Comparison of ENCODE assay signal across 8 mouse cellular contexts in the genomic region with DNA sequence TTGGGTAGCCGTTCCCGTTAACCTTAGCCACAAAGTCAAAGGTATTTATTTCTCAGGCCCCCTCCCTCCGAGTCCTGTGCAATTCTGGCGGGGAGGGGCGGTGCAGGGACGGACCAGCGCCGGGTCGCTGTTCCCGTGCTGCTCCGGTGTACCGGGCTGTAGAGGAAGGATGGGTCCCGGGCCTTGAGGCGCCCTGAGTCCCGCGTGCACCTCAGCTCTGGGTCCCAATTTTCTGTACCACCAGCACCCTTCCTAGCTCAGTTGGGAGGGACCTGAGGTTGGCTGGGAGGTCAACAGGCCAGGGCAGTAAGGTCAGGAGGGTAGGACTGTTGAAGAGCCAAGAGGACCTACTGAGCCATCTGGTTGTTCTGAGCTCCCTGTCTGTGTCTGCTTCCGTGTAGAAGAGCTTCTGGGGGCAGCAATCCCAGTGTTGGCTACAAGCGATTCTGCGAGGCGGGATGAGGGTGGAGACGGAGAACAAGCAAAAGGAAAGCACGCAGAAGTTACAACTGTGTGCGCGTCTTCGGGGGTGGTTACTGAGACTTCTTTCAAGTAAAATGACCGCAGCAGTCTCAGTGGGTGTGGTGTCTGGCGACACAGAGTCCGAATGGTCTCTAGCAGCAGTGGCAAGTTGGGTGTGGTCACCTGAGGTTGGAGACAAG. TPM values are rescaled to one million over a fixed set of nuclear protein-coding genes. Genes with fewer than 3 reads are reported as not detected.
A peak's percentile ranks its signal among the peaks of the same experiment; 100 is the strongest.
DNase-seq lines count a peak whose midpoint lies in the region; ATAC-seq and TF ChIP-seq lines count a peak whose summit lies in the region.

No protein-coding gene starts in this region.

- WGBS in heart, postnatal 0 days: 2% methylated on average over 28 of the region's 28 CpGs
- WGBS in small intestine, adult 2 months: 0% methylated on average over 28 of the region's 28 CpGs

- peaks cover 10% of the 10 kb centered on the region for H3K4me1 ChIP-seq in testis, adult 2 months (ENCODE audit: control insufficient read depth, insufficient read depth, low read length)
- peaks cover 7% of the 10 kb centered on the region for H3K4me1 ChIP-seq in heart, postnatal 0 days (ENCODE audit: control insufficient read depth, insufficient read depth)
- peaks cover 6% of the 10 kb centered on the region for H3K4me1 ChIP-seq in small intestine, adult 2 months (ENCODE audit: control insufficient read depth, insufficient read depth, insufficient read length, low read length)

- TF ChIP-seq EP300 in heart, postnatal 0 days (IDR thresholded peaks at IDR 0.05; ENCODE audit: low read depth): no peak

- H3K4me2 ChIP-seq in heart, postnatal 0 days (ENCODE audit: low read depth, low read length): peak overlapping the region; percentile 80

- no peaks in the 10 kb centered on the region for H3K36me3 ChIP-seq in testis, adult 2 months (ENCODE audit: control insufficient read depth, insufficient read depth, low read length)
- peaks cover 28% of the 10 kb centered on the region for H3K36me3 ChIP-seq in heart, postnatal 0 days (replicated peaks; ENCODE audit: control insufficient read depth, insufficient read depth, low read length)
- peaks cover 5% of the 10 kb centered on the region for H3K36me3 ChIP-seq in small intestine, adult 2 months (ENCODE audit: control insufficient read depth, insufficient read depth, low read length)

- no peak for TF ChIP-seq CTCF in testis, adult 2 months (IDR thresholded peaks at IDR 0.05; ENCODE audit: control insufficient read depth, insufficient read depth, insufficient replicate concordance, low read depth, low read length)
- TF ChIP-seq CTCF in heart, postnatal 0 days (IDR thresholded peaks at IDR 0.05; ENCODE audit: low read depth): no peak
- TF ChIP-seq CTCF in small intestine, adult 2 months (IDR thresholded peaks at IDR 0.05; ENCODE audit: extremely low read depth, insufficient read length, insufficient replicate concordance, low read depth, low read length): no peak

- no peaks in the 10 kb centered on the region for H3K27me3 ChIP-seq in testis, adult 2 months (ENCODE audit: control insufficient read depth, insufficient read depth, low read length)
- H3K27me3 ChIP-seq in heart, postnatal 0 days (ENCODE audit: control insufficient read depth, insufficient read depth, low read length): no peaks in the 10 kb centered on the region
- no peaks in the 10 kb centered on the region for H3K27me3 ChIP-seq in small intestine, adult 2 months (ENCODE audit: control insufficient read depth, insufficient read depth, low read length)

- H3K4me3 ChIP-seq in testis, adult 2 months (ENCODE audit: control insufficient read depth, low read depth, low read length): peak overlapping the region; percentile 77
- H3K4me3 ChIP-seq in heart, postnatal 0 days (ENCODE audit: low read depth, low read length): peak overlapping the region; percentile 73
- H3K4me3 ChIP-seq in small intestine, adult 2 months (ENCODE audit: low read depth, low read length): peak overlapping the region; percentile 95

- H3K9me3 ChIP-seq in heart, postnatal 0 days (replicated peaks; ENCODE audit: control insufficient read depth, low read length): 0 out of 2 replicates have a peak, but pooled peaks cover 2% of the 10 kb centered on the region

- peak overlapping the region; percentile 69 for H3K9ac ChIP-seq in heart, postnatal 0 days (replicated peaks; ENCODE audit: low read depth, low read length)

- peak overlapping the region; percentile 70 for H3K27ac ChIP-seq in testis, adult 2 months (ENCODE audit: control insufficient read depth, insufficient read depth, low read depth, low read length)
- H3K27ac ChIP-seq in heart, postnatal 0 days (ENCODE audit: low read depth): peak overlapping the region; percentile 85
- peak overlapping the region; percentile 76 for H3K27ac ChIP-seq in small intestine, adult 2 months (ENCODE audit: insufficient read depth, low read depth, low read length)

- no peak for TF ChIP-seq POLR2A in testis, adult 2 months (IDR thresholded peaks at IDR 0.05; ENCODE audit: control insufficient read depth, low read depth, low read length)
- 0 out of 2 replicates have a peak, but pooled peaks have one; percentile 20 for TF ChIP-seq POLR2A in small intestine, adult 2 months (IDR thresholded peaks at IDR 0.05; ENCODE audit: low read depth, low read length)

- ATAC-seq in heart, postnatal 0 days (ENCODE audit: insufficient read depth, low read depth): peak; percentile 30

- no peak for DNase-seq in testis, postnatal 10 days (ENCODE audit: low spot score)
- peak; percentile 62 for DNase-seq in embryo, embryonic 10.5 days (ENCODE audit: low spot score)
- DNase-seq in heart, postnatal 0 days (ENCODE audit: low spot score): no peak
- peak; percentile 52 to 64 for DNase-seq in left cerebral cortex, postnatal 14 days (ENCODE audit: low spot score in 2 of 2)
- DNase-seq in lung, postnatal 4 days: peak; percentile 48 to 50
- no peak for DNase-seq in adipocyte (ENCODE audit: low spot score)

- intact Hi-C loops in left cerebral cortex, postnatal 14 days (cut with DNase I): no loop called here

RNA-seq across cellular contexts. Expression of a gene that starts 0.3 kb away (rescaled TPM):
- polyA plus RNA-seq in testis, adult 2 months (2012; rRNA removed): 1.8 and 1.9 TPM in 2 replicates
- 4.0 and 5.1 TPM in 2 replicates for total RNA-seq in heart, postnatal 0 days (2014; rRNA removed; ENCODE audit: low replicate concordance)
- polyA plus RNA-seq in heart, postnatal 0 days (2015; fragmentation: Nextera tagmentation; extraction: Ambion mirVana): 5.7 and 7.6 TPM in 2 replicates
- 1 to 10 TPM; 6.0 to 7.4 TPM for total RNA-seq in left cerebral cortex, postnatal 14 days (2021)
- polyA plus RNA-seq in small intestine, adult 2 months (2012; rRNA removed): 1.9 and 3.1 TPM in 2 replicates

RNA-seq across cellular contexts. Expression of a gene that starts 8.5 kb away (rescaled TPM):
- not detected in 2 replicates for polyA plus RNA-seq in testis, adult 2 months (2012; rRNA removed)
- not detected in 2 replicates for total RNA-seq in heart, postnatal 0 days (2014; rRNA removed; ENCODE audit: low replicate concordance)
- polyA plus RNA-seq in heart, postnatal 0 days (2015; fragmentation: Nextera tagmentation; extraction: Ambion mirVana): not detected in 2 replicates
- not detected for total RNA-seq in left cerebral cortex, postnatal 14 days (2021)
- polyA plus RNA-seq in small intestine, adult 2 months (2012; rRNA removed): not detected in 2 replicates

RNA-seq across cellular contexts. Expression of a gene that starts 8.5 kb away (rescaled TPM):
- polyA plus RNA-seq in testis, adult 2 months (2012; rRNA removed): 16.8 and 17.8 TPM in 2 replicates
- total RNA-seq in heart, postnatal 0 days (2014; rRNA removed; ENCODE audit: low replicate concordance): 49.7 and 50.3 TPM in 2 replicates
- polyA plus RNA-seq in heart, postnatal 0 days (2015; fragmentation: Nextera tagmentation; extraction: Ambion mirVana): 16.6 and 17.5 TPM in 2 replicates
- total RNA-seq in left cerebral cortex, postnatal 14 days (2021): 10 to 100 TPM; 34.0 to 36.7 TPM
- polyA plus RNA-seq in small intestine, adult 2 months (2012; rRNA removed): 8.1 and 10.2 TPM in 2 replicates

RNA-seq across cellular contexts. Expression of a gene that starts 12.8 kb away (rescaled TPM):
- not detected in 2 replicates for polyA plus RNA-seq in testis, adult 2 months (2012; rRNA removed)
- total RNA-seq in heart, postnatal 0 days (2014; rRNA removed; ENCODE audit: low replicate concordance): not detected in 2 replicates
- polyA plus RNA-seq in heart, postnatal 0 days (2015; fragmentation: Nextera tagmentation; extraction: Ambion mirVana): not detected in 2 replicates
- total RNA-seq in left cerebral cortex, postnatal 14 days (2021): not detected
- polyA plus RNA-seq in small intestine, adult 2 months (2012; rRNA removed): not detected in 2 replicates

RNA-seq across cellular contexts. Expression of a gene that starts 24.4 kb away (rescaled TPM):
- 0.31 TPM in 2 replicates for polyA plus RNA-seq in testis, adult 2 months (2012; rRNA removed)
- 0.38 TPM in 1 of 2 replicates, not detected in the other for total RNA-seq in heart, postnatal 0 days (2014; rRNA removed; ENCODE audit: low replicate concordance)
- polyA plus RNA-seq in heart, postnatal 0 days (2015; fragmentation: Nextera tagmentation; extraction: Ambion mirVana): 0.73 and 0.87 TPM in 2 replicates
- 10 to 100 TPM; 15.6 to 18.4 TPM for total RNA-seq in left cerebral cortex, postnatal 14 days (2021)
- polyA plus RNA-seq in small intestine, adult 2 months (2012; rRNA removed): 0.43 and 0.96 TPM in 2 replicates

Comparison
In these comparisons a context has a peak if more than half of its experiments do, and no peak if none do; other contexts are left out.
1. DNase-seq: peak in embryo, embryonic 10.5 days (single experiment), left cerebral cortex, postnatal 14 days (2 of 2) and lung, postnatal 4 days (2 of 2); none in testis, postnatal 10 days (single experiment), heart, postnatal 0 days (single experiment) and adipocyte (single experiment).
2. Peak in every context shown above with its lines, with median percentiles within 50 percentile points of each other: H3K27ac ChIP-seq and H3K4me3 ChIP-seq.